Mouse (Mus musculus): ENCODE results near the gene Cnbp. TPM values are rescaled to one million over a fixed set of nuclear protein-coding genes. Genes with fewer than 3 reads are reported as not detected.
A peak's percentile ranks its signal among the peaks of the same experiment; 100 is the strongest.

Cnbp gene
- total and polyA plus RNA-seq, 2 experiments from 2014 or later = 247 to 591 TPM

DNA sequence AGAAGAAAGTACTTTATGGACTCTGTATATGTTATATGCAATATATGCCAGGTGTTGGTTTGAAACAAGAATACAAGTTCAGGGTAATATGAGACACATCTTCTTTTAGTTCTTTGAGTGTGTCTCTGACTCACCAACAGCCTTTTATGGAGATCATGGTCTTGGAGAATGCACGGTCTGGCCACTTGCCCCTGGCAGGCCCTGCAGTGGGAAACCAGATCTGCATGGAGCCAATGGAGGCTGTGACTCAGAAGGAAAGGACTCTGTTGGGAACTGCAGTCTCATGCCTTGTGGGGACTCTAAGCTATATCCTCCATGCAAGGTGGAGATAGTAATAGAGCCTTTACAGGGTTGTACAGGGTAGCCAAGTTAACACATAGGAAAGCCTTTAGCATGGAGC, 24.2 kb upstream of the Cnbp start:
- WGBS = 44% methylated on average over 1 of the region's 1 CpGs
- H3K4me2 ChIP-seq (ENCODE audit: low read depth, low read length) = no peak overlapping the region
- ATAC-seq (ENCODE audit: insufficient read depth, low read depth) = no peak; the same call in 1 of the 2 replicates
- no peaks in the 10 kb centered on the region; the same call in 1 of the 2 replicates for H3K4me1 ChIP-seq (ENCODE audit: control insufficient read depth, insufficient read depth)
- no peak overlapping the region for H3K9ac ChIP-seq (replicated peaks; ENCODE audit: low read depth, low read length)
- H3K36me3 ChIP-seq (replicated peaks; ENCODE audit: control insufficient read depth, insufficient read depth, low read length) = no peaks in the 10 kb centered on the region
- H3K9me3 ChIP-seq (replicated peaks; ENCODE audit: control insufficient read depth, low read length) = no peaks in the 10 kb centered on the region
- no peak overlapping the region for H3K27ac ChIP-seq (ENCODE audit: low read depth)
- H3K27me3 ChIP-seq (ENCODE audit: control insufficient read depth, insufficient read depth, low read length) = no peaks in the 10 kb centered on the region
- DNase-seq (ENCODE audit: low spot score) = no peak
- TF ChIP-seq EP300 (IDR thresholded peaks at IDR 0.05; ENCODE audit: low read depth) (no peak), CTCF (IDR thresholded peaks at IDR 0.05; ENCODE audit: low read depth) (no peak)
- no peak overlapping the region for H3K4me3 ChIP-seq (ENCODE audit: low read depth, low read length)

DNA sequence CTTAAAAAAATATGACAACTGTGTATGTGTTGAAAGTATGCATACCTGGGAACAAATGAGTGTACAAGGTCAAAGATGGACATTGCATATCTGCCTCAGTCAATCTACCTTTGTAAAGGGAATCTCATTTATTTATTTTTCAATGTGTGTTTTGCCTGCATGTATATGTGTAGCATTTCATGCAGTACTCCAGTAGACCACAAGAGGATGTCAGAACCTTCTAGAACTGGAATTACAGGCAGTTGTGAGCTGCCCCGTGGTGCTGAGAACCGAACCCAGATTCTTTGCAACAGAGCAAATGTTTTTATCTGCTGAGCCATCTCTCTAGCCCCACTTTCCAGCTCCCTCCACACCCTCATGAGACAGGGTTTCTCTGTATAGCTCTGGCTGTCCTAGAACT, 23.1 kb upstream of the Cnbp start:
- no peak overlapping the region for H3K4me2 ChIP-seq (ENCODE audit: low read depth, low read length)
- H3K4me1 ChIP-seq (ENCODE audit: control insufficient read depth, insufficient read depth) = no peaks in the 10 kb centered on the region; the same call in 1 of the 2 replicates
- H3K27me3 ChIP-seq (ENCODE audit: control insufficient read depth, insufficient read depth, low read length) = no peaks in the 10 kb centered on the region
- TF ChIP-seq CTCF (IDR thresholded peaks at IDR 0.05; ENCODE audit: low read depth) (no peak), EP300 (IDR thresholded peaks at IDR 0.05; ENCODE audit: low read depth) (no peak)
- no peak overlapping the region for H3K27ac ChIP-seq (ENCODE audit: low read depth)
- no peak for ATAC-seq (ENCODE audit: insufficient read depth, low read depth)
- WGBS = 87% methylated on average over 2 of the region's 2 CpGs
- H3K4me3 ChIP-seq (ENCODE audit: low read depth, low read length) = no peak overlapping the region
- H3K36me3 ChIP-seq (replicated peaks; ENCODE audit: control insufficient read depth, insufficient read depth, low read length) = no peaks in the 10 kb centered on the region
- no peak overlapping the region for H3K9ac ChIP-seq (replicated peaks; ENCODE audit: low read depth, low read length)
- H3K9me3 ChIP-seq (replicated peaks; ENCODE audit: control insufficient read depth, low read length) = no peaks in the 10 kb centered on the region
- DNase-seq (ENCODE audit: low spot score) = no peak

DNA sequence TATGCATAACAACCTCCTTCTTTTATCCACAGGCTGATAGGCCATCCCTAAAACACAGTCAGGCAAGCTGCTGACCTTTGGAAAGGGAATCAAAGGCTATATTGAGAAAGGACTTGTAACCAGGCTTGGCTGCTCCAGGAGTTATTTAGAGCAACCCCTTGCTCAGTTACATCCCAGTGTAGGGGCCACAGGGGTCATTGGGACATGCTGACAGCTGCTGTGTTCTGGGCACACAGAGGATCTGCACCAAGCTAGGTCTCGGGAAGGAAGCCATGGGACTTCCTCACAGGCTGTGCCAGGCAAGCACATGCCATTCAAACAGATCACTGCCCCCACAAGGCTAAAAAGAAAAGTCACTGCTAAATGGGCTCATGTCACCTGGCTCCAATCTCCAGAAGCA, 22.2 kb upstream of the Cnbp start:
- Histone ChIP-seq H3K27me3 (ENCODE audit: control insufficient read depth, insufficient read depth, low read length) (no peaks in the 10 kb centered on the region), H3K4me2 (ENCODE audit: low read depth, low read length) (no peak overlapping the region), H3K9me3 (replicated peaks; ENCODE audit: control insufficient read depth, low read length) (no peaks in the 10 kb centered on the region), H3K9ac (replicated peaks; ENCODE audit: low read depth, low read length) (0 out of 2 replicates have a peak overlapping the region, but pooled peaks have one; percentile 17), H3K27ac (ENCODE audit: low read depth) (peak overlapping the region; percentile 26; the same call in 1 of the 2 replicates), H3K4me3 (ENCODE audit: low read depth, low read length) (no peak overlapping the region), H3K36me3 (replicated peaks; ENCODE audit: control insufficient read depth, insufficient read depth, low read length) (no peaks in the 10 kb centered on the region), H3K4me1 (ENCODE audit: control insufficient read depth, insufficient read depth) (no peaks in the 10 kb centered on the region; the same call in 1 of the 2 replicates)
- 9% methylated on average over 1 of the region's 1 CpGs for WGBS
- ATAC-seq (ENCODE audit: insufficient read depth, low read depth) = peak; percentile 31; the same call in 1 of the 2 replicates
- DNase-seq (ENCODE audit: low spot score) = no peak
- no peak for TF ChIP-seq CTCF (IDR thresholded peaks at IDR 0.05; ENCODE audit: low read depth)
- no peak for TF ChIP-seq EP300 (IDR thresholded peaks at IDR 0.05; ENCODE audit: low read depth)

DNA sequence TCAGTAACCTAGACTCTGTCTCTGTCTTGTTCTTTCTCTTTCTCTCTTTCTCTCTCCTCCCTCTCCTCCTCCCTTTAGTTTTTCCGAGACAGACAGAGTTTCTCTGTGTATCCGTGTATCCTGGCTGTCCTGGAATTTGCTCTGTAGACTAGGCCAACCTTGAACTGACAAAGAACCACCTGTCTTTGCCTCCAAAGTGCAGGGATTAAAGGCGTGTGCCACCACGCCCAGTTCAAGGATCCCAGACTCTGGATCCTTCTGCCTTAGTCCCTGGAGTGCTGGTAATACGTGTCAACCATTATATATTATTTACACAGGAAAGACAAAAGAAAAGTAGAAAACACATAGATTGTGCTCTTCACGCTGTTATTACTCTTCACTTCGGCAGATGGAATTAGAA, 20.3 kb upstream of the Cnbp start:
- DNase-seq (ENCODE audit: low spot score) (no peak), ATAC-seq (ENCODE audit: insufficient read depth, low read depth) (no peak)
- no peaks in the 10 kb centered on the region for H3K9me3 ChIP-seq (replicated peaks; ENCODE audit: control insufficient read depth, low read length)
- H3K4me1 ChIP-seq (ENCODE audit: control insufficient read depth, insufficient read depth) = no peaks in the 10 kb centered on the region; the same call in 1 of the 2 replicates
- no peak overlapping the region for H3K4me2 ChIP-seq (ENCODE audit: low read depth, low read length)
- TF ChIP-seq CTCF (IDR thresholded peaks at IDR 0.05; ENCODE audit: low read depth) (no peak), EP300 (IDR thresholded peaks at IDR 0.05; ENCODE audit: low read depth) (no peak)
- H3K27me3 ChIP-seq (ENCODE audit: control insufficient read depth, insufficient read depth, low read length) = no peaks in the 10 kb centered on the region
- H3K9ac ChIP-seq (replicated peaks; ENCODE audit: low read depth, low read length) = no peak overlapping the region
- H3K36me3 ChIP-seq (replicated peaks; ENCODE audit: control insufficient read depth, insufficient read depth, low read length) = no peaks in the 10 kb centered on the region
- no peak overlapping the region for H3K27ac ChIP-seq (ENCODE audit: low read depth)
- no peak overlapping the region for H3K4me3 ChIP-seq (ENCODE audit: low read depth, low read length)
- 83% methylated on average over 7 of the region's 7 CpGs for WGBS

DNA sequence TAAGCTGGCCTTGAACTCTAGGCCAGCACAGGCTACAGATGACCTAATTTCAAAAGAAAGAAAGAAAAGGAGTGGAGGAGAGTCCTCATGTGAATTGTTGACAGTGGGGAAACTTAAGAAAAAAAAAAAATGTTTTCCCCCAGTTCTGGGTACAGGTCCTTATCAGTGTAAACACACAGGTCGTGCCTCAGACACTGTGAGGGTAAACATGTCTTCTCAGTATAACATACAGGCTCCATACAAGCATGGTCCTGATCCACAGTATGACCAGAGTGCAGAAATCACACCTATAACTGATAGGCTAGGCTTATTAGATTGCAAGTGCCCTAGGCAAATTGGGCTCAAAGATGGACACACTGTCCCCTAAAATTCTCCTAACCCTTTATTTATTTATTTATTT, 19.5 kb upstream of the Cnbp start:
- H3K36me3 ChIP-seq (replicated peaks; ENCODE audit: control insufficient read depth, insufficient read depth, low read length) = no peaks in the 10 kb centered on the region
- H3K4me1 ChIP-seq (ENCODE audit: control insufficient read depth, insufficient read depth) = no peaks in the 10 kb centered on the region; the same call in 1 of the 2 replicates
- no peak overlapping the region for H3K4me3 ChIP-seq (ENCODE audit: low read depth, low read length)
- DNase-seq (ENCODE audit: low spot score) = no peak
- no peak overlapping the region for H3K9ac ChIP-seq (replicated peaks; ENCODE audit: low read depth, low read length)
- no peak overlapping the region for H3K27ac ChIP-seq (ENCODE audit: low read depth)
- no peaks in the 10 kb centered on the region for H3K27me3 ChIP-seq (ENCODE audit: control insufficient read depth, insufficient read depth, low read length)
- 52% methylated on average over 1 of the region's 1 CpGs for WGBS
- no peak overlapping the region for H3K4me2 ChIP-seq (ENCODE audit: low read depth, low read length)
- no peak for ATAC-seq (ENCODE audit: insufficient read depth, low read depth)
- TF ChIP-seq CTCF (IDR thresholded peaks at IDR 0.05; ENCODE audit: low read depth) = no peak
- H3K9me3 ChIP-seq (replicated peaks; ENCODE audit: control insufficient read depth, low read length) = no peaks in the 10 kb centered on the region

DNA sequence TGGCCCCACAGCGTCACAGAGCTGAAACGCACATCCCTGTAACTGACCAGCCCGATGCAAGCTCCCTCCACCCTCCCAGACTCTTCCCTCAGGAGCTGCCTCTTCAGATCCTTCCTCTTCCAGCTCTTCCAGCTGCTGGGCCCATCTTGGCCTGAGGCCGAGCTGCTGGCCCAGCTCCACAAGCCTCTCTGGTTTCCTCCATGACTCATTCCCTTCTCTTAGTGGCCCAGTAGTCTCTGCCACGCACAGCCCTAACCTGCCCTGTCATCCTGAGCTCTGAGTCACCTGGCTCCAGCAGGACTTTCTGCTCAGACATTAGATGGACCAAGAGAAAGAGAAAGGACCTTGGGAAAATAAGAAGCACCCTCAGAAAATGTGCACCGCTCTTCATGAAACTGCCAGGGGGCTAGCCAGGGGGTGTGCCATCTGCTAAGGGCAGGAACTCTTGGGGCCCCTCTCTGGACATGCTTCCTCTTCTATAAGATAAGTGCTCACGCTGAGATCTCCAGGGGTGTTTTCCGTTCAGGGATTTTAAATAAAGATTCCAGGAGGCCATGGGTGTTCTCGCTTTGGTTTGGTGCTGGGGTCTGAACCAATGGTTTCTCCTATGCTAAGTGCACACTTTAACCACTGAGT, 18.1 kb upstream of the Cnbp start:
- DNase-seq (ENCODE audit: low spot score) (peak; percentile 75), ATAC-seq (ENCODE audit: insufficient read depth, low read depth) (peak; percentile 84)
- Histone ChIP-seq H3K36me3 (replicated peaks; ENCODE audit: control insufficient read depth, insufficient read depth, low read length) (no peaks in the 10 kb centered on the region), H3K4me3 (ENCODE audit: low read depth, low read length) (no peak overlapping the region), H3K9ac (replicated peaks; ENCODE audit: low read depth, low read length) (no peak overlapping the region), H3K4me2 (ENCODE audit: low read depth, low read length) (no peak overlapping the region), H3K4me1 (ENCODE audit: control insufficient read depth, insufficient read depth) (no peaks in the 10 kb centered on the region; the same call in 1 of the 2 replicates), H3K27ac (ENCODE audit: low read depth) (no peak overlapping the region), H3K9me3 (replicated peaks; ENCODE audit: control insufficient read depth, low read length) (no peaks in the 10 kb centered on the region), H3K27me3 (ENCODE audit: control insufficient read depth, insufficient read depth, low read length) (no peaks in the 10 kb centered on the region)
- no peak for TF ChIP-seq EP300 (IDR thresholded peaks at IDR 0.05; ENCODE audit: low read depth)
- TF ChIP-seq CTCF (IDR thresholded peaks at IDR 0.05; ENCODE audit: low read depth) = no peak
- 42% methylated on average over 9 of the region's 9 CpGs for WGBS
